Mouse (Mus musculus) gastrocnemius, adult 8-10 months (tissue): ENCODE measurements at regions not wholly inside any gene's neighbourhood (a gene's known extent, or its start where the extent isn't known, plus 50 kb on each side); places are given as distances from the start of the nearest gene placed in this dataset.
"Not testable (repeated sequence)": the region's sequence is repeated elsewhere in the genome, so short reads cannot be mapped to it uniquely, and the experiment has no call there.

Experiments used
- DNase-seq, 2 experiments: peaks; one replicate each; pipeline ENCODE4 v3.0.0; 2022; ENCODE audit warnings: low spot score in 2 of 2

GRCm38 (mm10) chr16:8914183-8914582 is 84.3 kb downstream of the 1810013L24Rik start:
- not testable (repeated sequence) for DNase-seq

- no peak for DNase-seq
Measured at GRCm38 (mm10) chr16:8916091-8916490, 86.2 kb downstream of the 1810013L24Rik start.

- DNase-seq: no peak
Measured at GRCm38 (mm10) chr16:8918741-8919535, 89.0 kb downstream of the 1810013L24Rik start.

GRCm38 (mm10) chr16:8924732-8925131 is 94.8 kb downstream of the 1810013L24Rik start:
- no peak for DNase-seq

GRCm38 (mm10) chr16:8931961-8932360 is 102.1 kb downstream of the 1810013L24Rik start:
- DNase-seq: no peak

- no peak for DNase-seq
Measured at GRCm38 (mm10) chr16:8933121-8933520, 103.2 kb downstream of the 1810013L24Rik start.

GRCm38 (mm10) chr16:8936446-8936845 is 106.5 kb downstream of the 1810013L24Rik start:
- DNase-seq: no peak

GRCm38 (mm10) chr16:8938516-8938915 is 108.6 kb downstream of the 1810013L24Rik start:
- DNase-seq: no peak

- no peak for DNase-seq
Measured at GRCm38 (mm10) chr16:8939136-8939535, 109.2 kb downstream of the 1810013L24Rik start.

- no peak for DNase-seq
Measured at GRCm38 (mm10) chr16:8944412-8945102, 114.7 kb downstream of the 1810013L24Rik start.

- DNase-seq: no peak
Measured at GRCm38 (mm10) chr16:8947846-8948245, 117.9 kb downstream of the 1810013L24Rik start.

- DNase-seq: no peak
Measured at GRCm38 (mm10) chr16:8951156-8951899, 121.4 kb downstream of the 1810013L24Rik start.

GRCm38 (mm10) chr16:8961739-8962138 is 131.8 kb downstream of the 1810013L24Rik start:
- no peak for DNase-seq

GRCm38 (mm10) chr16:8993521-8994250 is 163.8 kb downstream of the 1810013L24Rik start:
- DNase-seq: no peak

- no peak for DNase-seq
Measured at GRCm38 (mm10) chr16:8994521-8994920, 164.6 kb downstream of the 1810013L24Rik start.

GRCm38 (mm10) chr16:8997250-8997649 is 167.3 kb downstream of the 1810013L24Rik start:
- no peak for DNase-seq

GRCm38 (mm10) chr16:9004012-9004411 is 174.1 kb downstream of the 1810013L24Rik start:
- no peak for DNase-seq

GRCm38 (mm10) chr16:9005933-9006332 is 176.0 kb downstream of the 1810013L24Rik start:
- no peak for DNase-seq

GRCm38 (mm10) chr16:9009361-9010083 is 179.6 kb downstream of the 1810013L24Rik start:
- peak; percentile 26 to 40 for DNase-seq

GRCm38 (mm10) chr16:9011077-9011476 is 181.2 kb downstream of the 1810013L24Rik start:
- no peak for DNase-seq

- DNase-seq: no peak
Measured at GRCm38 (mm10) chr16:9011691-9012090, 181.8 kb downstream of the 1810013L24Rik start.
